Mouse (Mus musculus): ENCODE data around the gene Pde5a.

- TF ChIP-seq CHD2 (IDR thresholded peaks at IDR 0.05; ENCODE audit: low read depth, low read length) (no peak), HCFC1 (IDR thresholded peaks at IDR 0.05; ENCODE audit: borderline replicate concordance, insufficient read depth, low read length) (no peak), MAFK (IDR thresholded peaks at IDR 0.05; ENCODE audit: insufficient read depth, low read depth, low read length) (no peak), ZNF384 (IDR thresholded peaks at IDR 0.05; ENCODE audit: low read depth, low read length) (no peak)
Measured at GRCm38 (mm10) chr3:122718631-122719030, 10.1 kb upstream of the Pde5a start.

All from ES-E14 (cell line).